13 mouse cellular contexts compared by ENCODE assay signal in genomic region chr19:29044353-29044768, GRCm38 (mm10). TPM values are rescaled to one million over a fixed set of nuclear protein-coding genes. Genes with fewer than 3 reads are reported as not detected.
DNase-seq lines count a peak whose midpoint lies in the region; ATAC-seq and TF ChIP-seq lines count a peak whose summit lies in the region.
"Had no signal": no experiment of that assay in that cellular context is flagged by ENCODE, and none has a peak within 500 bp of the region (broad histone marks: within the 10 kb centered on the region; RNA-seq: fewer than 3 reads in every experiment).

No protein-coding gene starts in this region.

- H3K36me3 ChIP-seq in kidney, postnatal 0 days (ENCODE audit: insufficient read depth, low read length): no peaks in the 10 kb centered on the region
- H3K36me3 ChIP-seq in kidney, adult 2 months (ENCODE audit: control insufficient read depth, insufficient read depth, low read length): no peaks in the 10 kb centered on the region
- H3K36me3 ChIP-seq in forebrain, postnatal 0 days (ENCODE audit: insufficient read depth): no peaks in the 10 kb centered on the region

- no peak for TF ChIP-seq POLR2A in kidney, adult 2 months (IDR thresholded peaks at IDR 0.05; ENCODE audit: low read depth, low read length)

- H3K4me1 ChIP-seq in kidney, postnatal 0 days (replicated peaks; ENCODE audit: insufficient read depth, low read length): peaks cover 3% of the 10 kb centered on the region; the same call in 1 of the 2 replicates
- peaks cover 13% of the 10 kb centered on the region; the same call in 1 of the 2 replicates for H3K4me1 ChIP-seq in kidney, adult 2 months (ENCODE audit: control insufficient read depth, insufficient read depth, low read length)
- peaks cover 10% of the 10 kb centered on the region; the same call in 1 of the 2 replicates for H3K4me1 ChIP-seq in forebrain, postnatal 0 days (ENCODE audit: insufficient read depth)

- no peak overlapping the region for H3K27ac ChIP-seq in kidney, postnatal 0 days
- H3K27ac ChIP-seq in kidney, adult 2 months (ENCODE audit: insufficient read depth, low read depth, low read length): no peak overlapping the region
- H3K27ac ChIP-seq in forebrain, postnatal 0 days (ENCODE audit: low read depth, low read length): no peak overlapping the region

- H3K9ac ChIP-seq in kidney, postnatal 0 days (ENCODE audit: low read depth, low read length): no peak overlapping the region
- 0 out of 2 replicates have a peak overlapping the region, but pooled peaks have one; percentile 10 for H3K9ac ChIP-seq in forebrain, postnatal 0 days

- H3K9me3 ChIP-seq in kidney, postnatal 0 days (replicated peaks; ENCODE audit: low read length): no peaks in the 10 kb centered on the region
- no peaks in the 10 kb centered on the region for H3K9me3 ChIP-seq in forebrain, postnatal 0 days (ENCODE audit: low read length)

- DNase-seq in kidney, postnatal 0 days (ENCODE audit: low spot score): peak; percentile 34
- DNase-seq in kidney, adult 2 months: no peak
- peak; percentile 74 for DNase-seq in fat pad, adult 2 months (ENCODE audit: extremely low read depth, low read depth, low spot score)
- DNase-seq in forebrain, postnatal 0 days: peak; percentile 35
- DNase-seq in retina, embryonic 14.5 days (ENCODE audit: low spot score): peak; percentile 43
- DNase-seq in cerebellum, postnatal 14 days: no peak
- DNase-seq in ovary, postnatal 36 days (ENCODE audit: low spot score): no peak
- DNase-seq: gastrocnemius, postnatal 14 days; lung, postnatal 4 days; right cerebral cortex, postnatal 25 days; thymus, adult 18-20 months had no signal

- WGBS in kidney, postnatal 0 days: 63% methylated on average over 9 of the region's 9 CpGs
- WGBS in kidney, adult 2 months: 67% methylated on average over 9 of the region's 9 CpGs
- WGBS in forebrain, postnatal 0 days: 6% methylated on average over 9 of the region's 9 CpGs

- ATAC-seq in kidney, postnatal 0 days (replicated peaks; ENCODE audit: low FRiP score, low read depth): no peak
- ATAC-seq in forebrain, postnatal 0 days: no peak
- ATAC-seq: CD4-positive, CD25-positive, alpha-beta regulatory T cell, adult 4 months had no signal

- H3K4me3 ChIP-seq in kidney, postnatal 0 days (replicated peaks; ENCODE audit: low read depth, low read length): no peak overlapping the region
- no peak overlapping the region for H3K4me3 ChIP-seq in kidney, adult 2 months (ENCODE audit: insufficient read depth, low read depth, low read length)
- H3K4me3 ChIP-seq in forebrain, postnatal 0 days (ENCODE audit: low read depth, low read length): no peak overlapping the region

- H3K4me2 ChIP-seq in kidney, postnatal 0 days (ENCODE audit: low read length): no peak overlapping the region
- peak overlapping the region; percentile 10; the same call in 1 of the 2 replicates for H3K4me2 ChIP-seq in forebrain, postnatal 0 days (ENCODE audit: low read depth)
- H3K4me2 ChIP-seq: liver, embryonic 11.5 days had no signal

- TF ChIP-seq CTCF in kidney, postnatal 0 days (IDR thresholded peaks at IDR 0.05; ENCODE audit: low read depth): no peak
- no peak for TF ChIP-seq CTCF in kidney, adult 2 months (conservative IDR thresholded peaks at IDR 0.05; ENCODE audit: insufficient read depth, insufficient read length, low read depth, low read length)
- no peak for TF ChIP-seq CTCF in forebrain, postnatal 0 days (IDR thresholded peaks at IDR 0.05; ENCODE audit: low read depth)

- H3K27me3 ChIP-seq in kidney, postnatal 0 days (ENCODE audit: insufficient read depth, low read length): no peaks in the 10 kb centered on the region
- H3K27me3 ChIP-seq in kidney, adult 2 months (replicated peaks; ENCODE audit: control insufficient read depth, insufficient read depth, low read length): no peaks in the 10 kb centered on the region
- no peaks in the 10 kb centered on the region for H3K27me3 ChIP-seq in forebrain, postnatal 0 days (ENCODE audit: insufficient read depth, low read length)

RNA-seq across cellular contexts. Expression of gene Ak3, which starts 3.4 kb away (rescaled TPM):
- polyA plus RNA-seq in kidney, postnatal 0 days (2015; fragmentation: Nextera tagmentation; extraction: Ambion mirVana): 105 and 115 TPM in 2 replicates
- 155 and 160 TPM in 2 replicates for polyA plus RNA-seq in kidney, adult 2 months (2012; rRNA removed)
- 62.5 and 76.5 TPM in 2 replicates for total RNA-seq in forebrain, postnatal 0 days (2014; rRNA removed)
- polyA plus RNA-seq in forebrain, postnatal 0 days (2015; fragmentation: Nextera tagmentation; extraction: Ambion mirVana): 58.0 and 68.2 TPM in 2 replicates

RNA-seq across cellular contexts. Expression of gene Cdc37l1, which starts 54.2 kb away (rescaled TPM):
- 28.2 and 33.0 TPM in 2 replicates for polyA plus RNA-seq in kidney, postnatal 0 days (2015; fragmentation: Nextera tagmentation; extraction: Ambion mirVana)
- 13.5 and 15.6 TPM in 2 replicates for polyA plus RNA-seq in kidney, adult 2 months (2012; rRNA removed)
- 57.8 and 78.9 TPM in 2 replicates for total RNA-seq in forebrain, postnatal 0 days (2014; rRNA removed)
- 23.8 and 30.7 TPM in 2 replicates for polyA plus RNA-seq in forebrain, postnatal 0 days (2015; fragmentation: Nextera tagmentation; extraction: Ambion mirVana)

RNA-seq across cellular contexts. Expression of gene Rcl1, which starts 56.8 kb away (rescaled TPM):
- polyA plus RNA-seq in kidney, postnatal 0 days (2015; fragmentation: Nextera tagmentation; extraction: Ambion mirVana): 42.7 and 48.4 TPM in 2 replicates
- polyA plus RNA-seq in kidney, adult 2 months (2012; rRNA removed): 16.9 and 17.6 TPM in 2 replicates
- 22.3 and 24.0 TPM in 2 replicates for total RNA-seq in forebrain, postnatal 0 days (2014; rRNA removed)
- polyA plus RNA-seq in forebrain, postnatal 0 days (2015; fragmentation: Nextera tagmentation; extraction: Ambion mirVana): 29.6 and 31.8 TPM in 2 replicates

Comparison
In these comparisons a context has a peak if more than half of its experiments do, and no peak if none do; other contexts are left out.
1. DNase-seq: peak in kidney, postnatal 0 days (single experiment), fat pad, adult 2 months (single experiment), forebrain, postnatal 0 days (single experiment) and retina, embryonic 14.5 days (single experiment); none in kidney, adult 2 months (single experiment), cerebellum, postnatal 14 days (0 of 2) and ovary, postnatal 36 days (single experiment).